In genomic region chr3:154577895-154578294, GRCm38 (mm10) we compare ENCODE assay signal across 20 mouse cellular contexts.
"Had no signal": no experiment of that assay in that cellular context is flagged by ENCODE, and none has a peak within 500 bp of the region (broad histone marks: within the 10 kb centered on the region; RNA-seq: fewer than 3 reads in every experiment).

No protein-coding gene starts in this region.

- H3K36me3 ChIP-seq: midbrain, embryonic 15.5 days had no signal

- H3K4me2 ChIP-seq: liver, embryonic 11.5 days; lung, embryonic 15.5 days; midbrain, embryonic 12.5 days; midbrain, embryonic 15.5 days had no signal

- H3K27ac ChIP-seq: left cerebral cortex, adult 2 months; liver, embryonic 14.5 days; lung, embryonic 15.5 days; midbrain, embryonic 12.5 days; midbrain, embryonic 15.5 days; stomach, postnatal 0 days had no signal

- H3K4me1 ChIP-seq: lung, embryonic 15.5 days; midbrain, embryonic 12.5 days; midbrain, embryonic 15.5 days had no signal

- DNase-seq: kidney, adult 2 months; kidney, postnatal 10 days; kidney, postnatal 36 days; layer of hippocampus, postnatal 36 days; lung, adult 18-20 months; lung, postnatal 10 days; lung, postnatal 36 days; right cerebral cortex, adult 18-20 months; right cerebral cortex, postnatal 14 days; right cerebral cortex, postnatal 4 days; thymus, adult 2 months; thymus, postnatal 14 days; thymus, postnatal 4 days had no signal

- H3K4me3 ChIP-seq: left cerebral cortex, adult 2 months; lung, embryonic 15.5 days; midbrain, embryonic 12.5 days; midbrain, embryonic 15.5 days had no signal

- H3K9ac ChIP-seq: liver, embryonic 14.5 days; lung, embryonic 15.5 days; midbrain, embryonic 12.5 days; midbrain, embryonic 15.5 days had no signal

- H3K27me3 ChIP-seq: lung, embryonic 15.5 days; midbrain, embryonic 12.5 days; midbrain, embryonic 15.5 days had no signal

- H3K9me3 ChIP-seq: lung, embryonic 15.5 days; midbrain, embryonic 12.5 days; midbrain, embryonic 15.5 days had no signal

- ATAC-seq: midbrain, embryonic 15.5 days had no signal
